In genomic region chr7:30200200-30200599, GRCm38 (mm10) we compare ENCODE assay signal across 28 mouse cellular contexts. TPM values are rescaled to one million over a fixed set of nuclear protein-coding genes. Genes with fewer than 3 reads are reported as not detected.
DNase-seq lines count a peak whose midpoint lies in the region; ATAC-seq and TF ChIP-seq lines count a peak whose summit lies in the region.
"Had no signal": no experiment of that assay in that cellular context is flagged by ENCODE, and none has a peak within 500 bp of the region (broad histone marks: within the 10 kb centered on the region; RNA-seq: fewer than 3 reads in every experiment).

No protein-coding gene starts in this region.

- no peaks in the 10 kb centered on the region for H3K27me3 ChIP-seq in cerebellum, adult 2 months (ENCODE audit: control insufficient read depth, insufficient read depth, low read length)
- H3K27me3 ChIP-seq in kidney, embryonic 15.5 days: no peaks in the 10 kb centered on the region
- no peaks in the 10 kb centered on the region for H3K27me3 ChIP-seq in kidney, embryonic 16.5 days (ENCODE audit: insufficient read depth, low read length)
- no peaks in the 10 kb centered on the region for H3K27me3 ChIP-seq in E14TG2a.4 (ENCODE audit: insufficient read depth, low read length)
- H3K27me3 ChIP-seq: intestine, embryonic 15.5 days; limb, embryonic 15.5 days; megakaryocyte, embryonic 14.5 days; midbrain, embryonic 12.5 days; neural tube, embryonic 12.5 days had no signal

- 0 out of 2 replicates have a peak overlapping the region, but pooled peaks have one; percentile 18 for H3K27ac ChIP-seq in cerebellum, adult 2 months (ENCODE audit: insufficient read depth, low read length)
- no peak overlapping the region for H3K27ac ChIP-seq in kidney, embryonic 15.5 days
- no peak overlapping the region for H3K27ac ChIP-seq in kidney, embryonic 16.5 days (ENCODE audit: low read length)
- H3K27ac ChIP-seq: hindbrain, postnatal 0 days; intestine, embryonic 15.5 days; left cerebral cortex, adult 2 months; limb, embryonic 15.5 days; liver, embryonic 13.5 days; midbrain, embryonic 12.5 days; neural tube, embryonic 12.5 days had no signal

- H3K9me3 ChIP-seq in kidney, embryonic 15.5 days (replicated peaks): no peaks in the 10 kb centered on the region
- no peaks in the 10 kb centered on the region for H3K9me3 ChIP-seq in kidney, embryonic 16.5 days (ENCODE audit: low read length)
- H3K9me3 ChIP-seq in E14TG2a.4 (ENCODE audit: low read length): no peaks in the 10 kb centered on the region
- H3K9me3 ChIP-seq: intestine, embryonic 15.5 days; limb, embryonic 15.5 days; liver, embryonic 13.5 days; megakaryocyte, embryonic 14.5 days; midbrain, embryonic 12.5 days; neural tube, embryonic 12.5 days had no signal

- peak in 1 of 2 experiments; percentile 12 for DNase-seq in cerebellum, adult 2 months
- no peak for DNase-seq in cerebellum, adult 11 months
- peak; percentile 85 for DNase-seq in fat pad, adult 2 months (ENCODE audit: extremely low read depth, low read depth, low spot score)
- no peak for DNase-seq in urinary bladder, postnatal 36 days (ENCODE audit: low spot score in 2 of 2)
- DNase-seq: adrenal gland, adult 8-10 months; cerebellum, postnatal 36 days; heart, postnatal 14 days; kidney, adult 2 months; liver, embryonic 13.5 days; lung, adult 18-20 months; lung, postnatal 4 days; right cerebral cortex, adult 18-20 months; thymus, adult 18-20 months; thymus, postnatal 25 days had no signal

- WGBS in cerebellum, adult 2 months: 40% methylated on average over 5 of the region's 5 CpGs
- WGBS in kidney, embryonic 15.5 days: 79% methylated on average over 5 of the region's 5 CpGs
- WGBS in kidney, embryonic 16.5 days: 76% methylated on average over 5 of the region's 5 CpGs

- no peak for ATAC-seq in kidney, embryonic 15.5 days (replicated peaks; ENCODE audit: low FRiP score)
- ATAC-seq in kidney, embryonic 16.5 days (ENCODE audit: low FRiP score, low TSS enrichment): no peak
- ATAC-seq: activated CD4-positive, CD25-positive, alpha-beta regulatory T cell, adult 4 months; forebrain, embryonic 14.5 days; hindbrain, postnatal 0 days; intestine, embryonic 15.5 days; lung, postnatal 0 days had no signal

- no peak overlapping the region for H3K4me2 ChIP-seq in kidney, embryonic 15.5 days
- no peak overlapping the region for H3K4me2 ChIP-seq in kidney, embryonic 16.5 days (replicated peaks; ENCODE audit: low read depth, low read length)
- H3K4me2 ChIP-seq: intestine, embryonic 15.5 days; limb, embryonic 15.5 days; liver, embryonic 13.5 days; midbrain, embryonic 12.5 days; neural tube, embryonic 12.5 days had no signal

- peaks cover 31% of the 10 kb centered on the region for H3K4me1 ChIP-seq in cerebellum, adult 2 months (ENCODE audit: control insufficient read depth, insufficient read depth, low read length)
- H3K4me1 ChIP-seq in kidney, embryonic 15.5 days: peaks cover 39% of the 10 kb centered on the region
- peaks cover 15% of the 10 kb centered on the region for H3K4me1 ChIP-seq in kidney, embryonic 16.5 days (ENCODE audit: insufficient read depth, low read length)
- H3K4me1 ChIP-seq in E14TG2a.4 (replicated peaks; ENCODE audit: low read depth, low read length): peaks cover 89% of the 10 kb centered on the region

- no peak overlapping the region for H3K4me3 ChIP-seq in cerebellum, adult 2 months (replicated peaks; ENCODE audit: insufficient read depth, low read depth, low read length)
- H3K4me3 ChIP-seq in kidney, embryonic 15.5 days (replicated peaks): no peak overlapping the region
- H3K4me3 ChIP-seq in kidney, embryonic 16.5 days (ENCODE audit: low read length): no peak overlapping the region
- H3K4me3 ChIP-seq in E14TG2a.4 (replicated peaks; ENCODE audit: low read length): peak overlapping the region; percentile 50
- H3K4me3 ChIP-seq: intestine, embryonic 15.5 days; left cerebral cortex, adult 2 months; limb, embryonic 15.5 days; liver, embryonic 13.5 days; megakaryocyte, embryonic 14.5 days; midbrain, embryonic 12.5 days; myocyte; neural tube, embryonic 12.5 days had no signal

- H3K36me3 ChIP-seq in kidney, embryonic 15.5 days: no peaks in the 10 kb centered on the region
- H3K36me3 ChIP-seq in kidney, embryonic 16.5 days (ENCODE audit: insufficient read depth, low read length): no peaks in the 10 kb centered on the region
- peaks cover 10% of the 10 kb centered on the region for H3K36me3 ChIP-seq in E14TG2a.4 (ENCODE audit: insufficient read depth, low read length)
- H3K36me3 ChIP-seq: intestine, embryonic 15.5 days; limb, embryonic 15.5 days; liver, embryonic 13.5 days; midbrain, embryonic 12.5 days; neural tube, embryonic 12.5 days had no signal

- no peak for TF ChIP-seq POLR2A in cerebellum, adult 2 months (IDR thresholded peaks at IDR 0.05; ENCODE audit: borderline replicate concordance, insufficient read depth, low read length)

- H3K9ac ChIP-seq in kidney, embryonic 15.5 days: 0 out of 2 replicates have a peak overlapping the region, but pooled peaks have one; percentile 4
- no peak overlapping the region for H3K9ac ChIP-seq in kidney, embryonic 16.5 days (replicated peaks; ENCODE audit: low read length)
- H3K9ac ChIP-seq: intestine, embryonic 15.5 days; limb, embryonic 15.5 days; liver, embryonic 13.5 days; midbrain, embryonic 12.5 days; neural tube, embryonic 12.5 days had no signal

- no peak for TF ChIP-seq CTCF in cerebellum, adult 2 months (IDR thresholded peaks at IDR 0.05; ENCODE audit: borderline replicate concordance, insufficient read depth, low read depth, low read length)
- TF ChIP-seq CTCF in E14TG2a.4 (conservative IDR thresholded peaks at IDR 0.05; ENCODE audit: low read length): no peak

RNA-seq across cellular contexts. Expression of gene Capns1, which starts 1.6 kb away (rescaled TPM):
- 463 and 475 TPM in 2 replicates for polyA plus RNA-seq in cerebellum, adult 2 months (2012; rRNA removed)
- 90.8 and 98.8 TPM in 2 replicates for polyA plus RNA-seq in kidney, embryonic 15.5 days (2015; fragmentation: Nextera tagmentation; extraction: Ambion mirVana)
- 105 and 111 TPM in 2 replicates for polyA plus RNA-seq in kidney, embryonic 16.5 days (2015; fragmentation: Nextera tagmentation; extraction: Ambion mirVana)

RNA-seq across cellular contexts. Expression of gene Cox7a1, which starts 16.3 kb away (rescaled TPM):
- polyA plus RNA-seq in cerebellum, adult 2 months (2012; rRNA removed): 24.7 and 32.0 TPM in 2 replicates
- polyA plus RNA-seq in kidney, embryonic 15.5 days (2015; fragmentation: Nextera tagmentation; extraction: Ambion mirVana): 11.1 and 11.7 TPM in 2 replicates
- 11.7 and 13.8 TPM in 2 replicates for polyA plus RNA-seq in kidney, embryonic 16.5 days (2015; fragmentation: Nextera tagmentation; extraction: Ambion mirVana)

RNA-seq across cellular contexts. Expression of gene Zfp146, which starts 30.6 kb away (rescaled TPM):
- polyA plus RNA-seq in cerebellum, adult 2 months (2012; rRNA removed): 37.6 and 38.0 TPM in 2 replicates
- 17.8 and 20.2 TPM in 2 replicates for polyA plus RNA-seq in kidney, embryonic 15.5 days (2015; fragmentation: Nextera tagmentation; extraction: Ambion mirVana)
- polyA plus RNA-seq in kidney, embryonic 16.5 days (2015; fragmentation: Nextera tagmentation; extraction: Ambion mirVana): 12.6 and 15.6 TPM in 2 replicates

RNA-seq across cellular contexts. Expression of gene Polr2i, which starts 31.5 kb away (rescaled TPM):
- polyA plus RNA-seq in cerebellum, adult 2 months (2012; rRNA removed): 167 and 182 TPM in 2 replicates
- 148 and 152 TPM in 2 replicates for polyA plus RNA-seq in kidney, embryonic 15.5 days (2015; fragmentation: Nextera tagmentation; extraction: Ambion mirVana)
- polyA plus RNA-seq in kidney, embryonic 16.5 days (2015; fragmentation: Nextera tagmentation; extraction: Ambion mirVana): 145 and 146 TPM in 2 replicates

RNA-seq across cellular contexts. Expression of gene Tbcb, which starts 31.9 kb away (rescaled TPM):
- polyA plus RNA-seq in cerebellum, adult 2 months (2012; rRNA removed): 134 and 147 TPM in 2 replicates
- polyA plus RNA-seq in kidney, embryonic 15.5 days (2015; fragmentation: Nextera tagmentation; extraction: Ambion mirVana): 174 and 190 TPM in 2 replicates
- 180 and 206 TPM in 2 replicates for polyA plus RNA-seq in kidney, embryonic 16.5 days (2015; fragmentation: Nextera tagmentation; extraction: Ambion mirVana)
